In genomic region chr12:61470092-61470491, GRCm38 (mm10) we compare ENCODE assay signal across 24 mouse cellular contexts. TPM values are rescaled to one million over a fixed set of nuclear protein-coding genes. Genes with fewer than 3 reads are reported as not detected.
"Had no signal": no experiment of that assay in that cellular context is flagged by ENCODE, and none has a peak within 500 bp of the region (broad histone marks: within the 10 kb centered on the region; RNA-seq: fewer than 3 reads in every experiment).

No protein-coding gene starts in this region.

- H3K27me3 ChIP-seq: lung, embryonic 15.5 days; midbrain, embryonic 12.5 days; neural tube, embryonic 13.5 days; neural tube, embryonic 15.5 days had no signal

- H3K9ac ChIP-seq: liver, postnatal 0 days; lung, embryonic 15.5 days; midbrain, embryonic 12.5 days; neural tube, embryonic 13.5 days; neural tube, embryonic 15.5 days had no signal

- H3K36me3 ChIP-seq: lung, embryonic 15.5 days; midbrain, embryonic 10.5 days; midbrain, embryonic 12.5 days; neural tube, embryonic 13.5 days; neural tube, embryonic 15.5 days had no signal

- H3K4me1 ChIP-seq: lung, embryonic 15.5 days; midbrain, embryonic 10.5 days; midbrain, embryonic 12.5 days; neural tube, embryonic 13.5 days; neural tube, embryonic 15.5 days had no signal

- H3K9me3 ChIP-seq: lung, embryonic 15.5 days; midbrain, embryonic 10.5 days; midbrain, embryonic 12.5 days; neural tube, embryonic 13.5 days; neural tube, embryonic 15.5 days had no signal

- H3K4me3 ChIP-seq: lung, embryonic 15.5 days; midbrain, embryonic 10.5 days; midbrain, embryonic 12.5 days; myocyte; neural tube, embryonic 13.5 days; neural tube, embryonic 15.5 days had no signal

- H3K27ac ChIP-seq: lung, embryonic 15.5 days; macrophage; midbrain, embryonic 10.5 days; midbrain, embryonic 12.5 days; neural tube, embryonic 13.5 days; neural tube, embryonic 15.5 days had no signal

- DNase-seq: liver, postnatal 0 days; lung, adult 2 months; lung, postnatal 14 days; lung, postnatal 36 days; midbrain, embryonic 14.5 days; retina, postnatal 1 day; right cerebral cortex, adult 18-20 months; right cerebral cortex, postnatal 25 days; right cerebral cortex, postnatal 4 days; spleen, adult 18-20 months; thymus, adult 18-20 months; thymus, postnatal 14 days; thymus, postnatal 36 days had no signal

RNA-seq across cellular contexts. Expression of gene Lrfn5, which starts 52.9 kb away (rescaled TPM):
- total RNA-seq: megakaryocyte progenitor cell, adult 5-6 weeks; megakaryocyte-erythroid progenitor cell, adult 5-6 weeks had no signal
- polyA plus RNA-seq: lung, adult 2 months; lung, postnatal 0 days; macrophage; myocyte; thymus, postnatal 0 days had no signal
